Mouse (Mus musculus): ENCODE measurements at regions not wholly inside any gene's neighbourhood (a gene's known extent, or its start where the extent isn't known, plus 50 kb on each side); places are given as distances from the start of the nearest gene placed in this dataset.

GRCm38 (mm10) chr3:148632449-148632848 is 357.9 kb downstream of the Adgrl2 start:
- TF ChIP-seq CTCF (IDR thresholded peaks at IDR 0.05; ENCODE audit: control insufficient read depth, insufficient read depth, insufficient read length) = no peak
- no peak for TF ChIP-seq USF1 (IDR thresholded peaks at IDR 0.05; ENCODE audit: low read depth)
- peak; percentile 52 for TF ChIP-seq MYOD1 (IDR thresholded peaks at IDR 0.05; ENCODE audit: control insufficient read depth, insufficient read length, low read depth)
- no peak for TF ChIP-seq MAX (IDR thresholded peaks at IDR 0.05)
- TF ChIP-seq FOSL1 (IDR thresholded peaks at IDR 0.05; ENCODE audit: insufficient read depth, low read length, poor library complexity, severe bottlenecking) = no peak
- TF ChIP-seq MYOG (IDR thresholded peaks at IDR 0.05; ENCODE audit: control insufficient read depth, extremely low read depth, insufficient read length) = no peak
